Mouse (Mus musculus) brown adipose tissue, adult 24 weeks (tissue): ENCODE results near the gene Grm1. TPM values are rescaled to one million over a fixed set of nuclear protein-coding genes. Genes with fewer than 3 reads are reported as not detected.

Experiments used
- H3K27ac ChIP-seq: fragments of 200-500 bp; replicated peaks from 2 replicates; pipeline ENCODE4 v1.5.1; 2012; ENCODE audit warnings: low read depth, mild to moderate bottlenecking, low read length
- H3K4me1 ChIP-seq: fragments of 200-500 bp; 2 replicates; pipeline ENCODE4 v1.6.1; 2012; ENCODE audit warnings: low read length, mixed read lengths; ENCODE audit not compliant: control insufficient read depth, insufficient read depth, insufficient read length
- H3K4me3 ChIP-seq: fragments of 200-500 bp; 2 replicates; pipeline ENCODE4 v1.5.1; 2012; ENCODE audit warnings: low read depth, mild to moderate bottlenecking, low read length, moderate library complexity; ENCODE audit not compliant: insufficient read depth
- polyA plus RNA-seq: library from polyadenylated mRNA; stranded (reverse); fragments of >200 nt; gene quantifications from 2 replicates; pipeline ENCODE4 v1.2.4, GENCODE M21; 2012; ENCODE audit not compliant: missing spikeins, insufficient read depth, insufficient read length

Grm1 gene
- polyA plus RNA-seq, 1 experiment: not detected

GRCm38 (mm10) chr10:10659976-10660375, 422.2 kb downstream of the Grm1 start:
- H3K4me1 ChIP-seq: no peaks in the 10 kb centered on the region
- H3K27ac ChIP-seq: no peak overlapping the region
- no peak overlapping the region for H3K4me3 ChIP-seq

- no peak overlapping the region for H3K4me3 ChIP-seq
- no peaks in the 10 kb centered on the region for H3K4me1 ChIP-seq
- H3K27ac ChIP-seq: no peak overlapping the region
Measured at GRCm38 (mm10) chr10:10659161-10659560, 423.0 kb downstream of the Grm1 start.

- Histone ChIP-seq H3K27ac (no peak overlapping the region), H3K4me1 (no peaks in the 10 kb centered on the region), H3K4me3 (no peak overlapping the region)
Measured at GRCm38 (mm10) chr10:10656621-10657020, 425.5 kb downstream of the Grm1 start.

GRCm38 (mm10) chr10:10655991-10656390, 426.2 kb downstream of the Grm1 start:
- Histone ChIP-seq H3K27ac (no peak overlapping the region), H3K4me3 (no peak overlapping the region), H3K4me1 (no peaks in the 10 kb centered on the region)

Other genes starting within 250 kb of the Grm1 start
- 6.1 and 6.4 TPM in 2 replicates for gene Shprh, start 67.1 kb upstream of the Grm1 start, polyA plus RNA-seq
- gene Fbxo30, start 199.0 kb upstream of the Grm1 start, polyA plus RNA-seq: 7.7 and 7.9 TPM in 2 replicates